Mouse (Mus musculus): ENCODE measurements around the gene Cadps2.

DNA sequence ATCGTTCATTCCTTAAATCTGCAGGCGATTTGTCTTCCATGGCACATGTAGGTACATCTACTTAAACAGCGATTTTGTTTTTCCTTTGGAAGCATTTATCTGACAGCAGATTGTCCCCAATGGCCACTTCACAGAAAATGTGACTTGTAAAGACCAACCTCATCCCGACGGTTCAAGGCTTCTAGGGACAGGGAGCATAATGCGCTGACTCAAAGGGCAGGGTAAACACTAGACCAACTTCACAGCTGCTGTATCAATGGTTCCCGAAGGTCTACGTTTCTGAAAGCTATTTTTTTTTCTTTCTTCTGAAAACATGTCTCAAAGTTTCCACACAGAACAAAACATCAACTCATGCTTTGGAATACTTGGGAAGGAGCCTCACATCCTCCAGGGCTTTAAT is 524.3 kb downstream of the Cadps2 start:
- TF ChIP-seq POLR2A (IDR thresholded peaks at IDR 0.05; ENCODE audit: borderline replicate concordance, insufficient read depth, low read length) (no peak), CTCF (IDR thresholded peaks at IDR 0.05; ENCODE audit: borderline replicate concordance, insufficient read depth, low read depth, low read length) (no peak)

Data from cerebellum, adult 2 months (tissue).